Mouse (Mus musculus) E14TG2a.4 (cell line): ENCODE data around the gene Tcf19.

Experiments
- CTCF ChIP-seq: conservative IDR thresholded peaks from 2 replicates; pipeline ENCODE4 v1.5.1; 2014; ENCODE audit warnings: low read length
- POU5F1 ChIP-seq: IDR thresholded peaks from 2 replicates; pipeline ENCODE4 v1.6.1; 2014; ENCODE audit warnings: low read length, borderline replicate concordance

DNA sequence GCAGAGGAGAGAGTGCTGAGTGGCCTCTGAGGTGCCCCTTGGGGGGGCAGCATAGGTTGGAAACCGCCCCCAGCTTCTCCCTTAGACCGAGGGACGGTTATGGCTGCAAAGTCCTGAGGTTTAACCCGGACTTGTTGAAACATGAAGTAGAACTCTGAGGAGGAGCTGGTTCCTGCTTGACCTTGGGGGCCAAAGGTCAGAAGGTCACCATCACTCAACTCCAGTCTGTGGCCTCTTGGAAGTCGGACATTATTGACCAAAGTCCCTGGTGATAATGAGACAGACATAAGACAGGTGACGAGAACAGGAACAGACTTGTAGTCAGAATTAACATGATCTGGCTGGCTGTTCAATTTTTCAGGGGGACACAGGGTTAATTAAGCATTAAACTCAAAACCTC is 1.9 kb downstream of the Tcf19 start:
- TF ChIP-seq CTCF, result no peak
- TF ChIP-seq POU5F1, result no peak
